Mouse (Mus musculus) lung, postnatal 0 days (tissue): ENCODE results near the gene Cplx3. TPM values are rescaled to one million over a fixed set of nuclear protein-coding genes. Genes with fewer than 3 reads are reported as not detected.

Experiments
- ATAC-seq: fragments of 200-750 bp; cut with Nextera tagmentation; 2 replicates; pipeline ENCODE4 v1.8.0; 2017; ENCODE audit warnings: moderate library complexity
- DNase-seq: peaks from one replicate; pipeline ENCODE4 v3.0.0-alpha.2; 2016; ENCODE audit warnings: low spot score
- H3K27ac ChIP-seq: fragments of 300-500 bp; sonication (generic); 2 replicates; pipeline ENCODE4 v1.5.1; 2014; ENCODE audit warnings: antibody characterized with exemption, mild to moderate bottlenecking, low read length, mixed read lengths
- H3K27me3 ChIP-seq: fragments of 300-500 bp; sonication (generic); replicated peaks from 2 replicates; pipeline ENCODE4 v1.6.1; 2014; ENCODE audit warnings: low read length, mixed read lengths; ENCODE audit not compliant: insufficient read depth
- H3K36me3 ChIP-seq: fragments of 300-500 bp; sonication (generic); 2 replicates; pipeline ENCODE4 v1.6.1; 2014; ENCODE audit warnings: low read length, mixed read lengths; ENCODE audit not compliant: insufficient read depth
- H3K4me1 ChIP-seq: fragments of 300-500 bp; sonication (generic); 2 replicates; pipeline ENCODE4 v1.6.1; 2014; ENCODE audit warnings: antibody characterized with exemption, low read depth, low read length, mixed read lengths; ENCODE audit not compliant: insufficient read depth
- H3K4me2 ChIP-seq: fragments of 300-500 bp; sonication (generic); replicated peaks from 2 replicates; pipeline ENCODE4 v1.6.1; 2014; ENCODE audit warnings: low read depth, mild to moderate bottlenecking, low read length, moderate library complexity, mixed read lengths
- H3K4me3 ChIP-seq: fragments of 300-500 bp; sonication (generic); 2 replicates; pipeline ENCODE4 v1.5.1; 2014; ENCODE audit warnings: low read depth, low read length
- H3K9ac ChIP-seq: fragments of 300-500 bp; sonication (generic); replicated peaks from 2 replicates; pipeline ENCODE4 v1.6.1; 2014; ENCODE audit warnings: low read depth, mild to moderate bottlenecking
- H3K9me3 ChIP-seq: fragments of 300-500 bp; sonication (generic); 2 replicates; pipeline ENCODE4 v1.6.1; 2016; ENCODE audit warnings: low read length, mixed read lengths
- CTCF ChIP-seq: IDR thresholded peaks from 2 replicates; pipeline ENCODE4 v1.5.1; 2016; ENCODE audit warnings: antibody characterized with exemption, mild to moderate bottlenecking
- EP300 ChIP-seq: IDR thresholded peaks from 2 replicates; pipeline ENCODE4 v1.6.1; 2016; ENCODE audit warnings: antibody characterized with exemption, mild to moderate bottlenecking, control low read depth
- WGBS: fragments of 180-500 bp; shearing (Covaris S2); extraction: QIAGEN DNeasy Blood & Tissue Kit; methylation state at CpG from one replicate; pipeline ENCODE4 v1.1.7; 2014; 5-methylcytosine and 5-hydroxymethylcytosine counted together
- polyA plus RNA-seq: library from polyadenylated mRNA; unstranded; fragments of >200 nt; fragmentation: Nextera tagmentation; extraction: Ambion mirVana; gene quantifications from 2 replicates; pipeline ENCODE4 v1.2.1, GENCODE M21; 2015

The Cplx3 gene
- polyA plus RNA-seq, 1 experiment from 2014 or later = not detected

DNA sequence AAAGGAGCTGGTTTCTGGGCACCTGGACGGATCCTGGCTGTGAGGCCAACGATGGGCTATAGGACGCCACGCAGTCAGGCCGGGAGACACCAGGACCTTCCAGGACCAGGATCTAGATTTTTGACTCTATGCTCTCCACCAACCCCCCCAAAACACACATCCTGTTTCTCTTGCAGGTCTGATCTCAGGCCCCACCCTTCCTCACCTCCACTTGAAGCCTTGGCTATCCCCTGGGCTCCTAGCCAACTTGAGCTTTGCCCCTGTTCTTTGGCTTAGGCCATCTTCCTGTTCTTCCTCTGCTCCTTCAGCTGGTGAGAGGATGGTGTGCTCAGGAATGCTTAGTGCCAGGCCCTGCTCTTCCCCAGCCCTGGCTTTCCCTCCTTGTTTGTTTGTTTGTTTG, 14.6 kb upstream of the Cplx3 start, which contains the start of gene Lman1l:
Lman1l (minus strand) TSS at position 101 of the 400 bp plus-strand sequence.
- Histone ChIP-seq H3K4me1 (no peaks in the 10 kb centered on the region), H3K27me3 (no peaks in the 10 kb centered on the region), H3K4me2 (no peak within 1 kb of the TSS), H3K27ac (no peak within 1 kb of the TSS), H3K4me3 (no peak within 1 kb of the TSS), H3K36me3 (0 out of 2 replicates have a peak, but pooled peaks cover 4% of the 10 kb centered on the region), H3K9ac (no peak within 1 kb of the TSS), H3K9me3 (no peaks in the 10 kb centered on the region)
- 83% methylated on average over 5 of the region's 5 CpGs for WGBS
- DNase-seq (no peak), ATAC-seq (no peak)
- TF ChIP-seq CTCF (no peak), EP300 (no peak)

DNA sequence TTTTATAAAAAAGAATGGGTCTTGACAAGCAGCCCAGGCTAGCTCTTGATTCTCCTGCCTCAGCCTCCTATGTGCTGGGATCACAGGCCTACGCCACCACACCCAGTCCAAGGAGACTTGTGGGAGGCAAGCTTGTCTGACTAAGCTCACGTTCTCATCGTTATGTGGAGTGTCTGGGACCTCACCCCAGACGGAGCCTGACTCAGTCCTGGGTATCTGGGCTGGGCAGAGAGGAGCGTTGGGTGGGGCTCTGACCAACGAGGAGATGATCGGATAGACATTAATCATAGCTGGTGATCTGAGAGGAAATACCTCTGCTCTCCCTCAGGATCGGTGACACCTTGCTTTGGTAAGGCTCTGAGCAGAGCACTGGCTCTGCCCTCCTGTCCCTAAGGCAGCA, 12.8 kb upstream of the Cplx3 start:
- ATAC-seq (no peak), DNase-seq (no peak)
- H3K9ac ChIP-seq = no peak overlapping the region
- no peaks in the 10 kb centered on the region for H3K9me3 ChIP-seq
- H3K36me3 ChIP-seq = no peaks in the 10 kb centered on the region
- TF ChIP-seq EP300 (no peak), CTCF (no peak)
- no peak overlapping the region for H3K27ac ChIP-seq
- H3K4me1 ChIP-seq = no peaks in the 10 kb centered on the region
- WGBS = 63% methylated on average over 8 of the region's 8 CpGs
- no peak overlapping the region for H3K4me2 ChIP-seq
- no peaks in the 10 kb centered on the region for H3K27me3 ChIP-seq
- no peak overlapping the region for H3K4me3 ChIP-seq

DNA sequence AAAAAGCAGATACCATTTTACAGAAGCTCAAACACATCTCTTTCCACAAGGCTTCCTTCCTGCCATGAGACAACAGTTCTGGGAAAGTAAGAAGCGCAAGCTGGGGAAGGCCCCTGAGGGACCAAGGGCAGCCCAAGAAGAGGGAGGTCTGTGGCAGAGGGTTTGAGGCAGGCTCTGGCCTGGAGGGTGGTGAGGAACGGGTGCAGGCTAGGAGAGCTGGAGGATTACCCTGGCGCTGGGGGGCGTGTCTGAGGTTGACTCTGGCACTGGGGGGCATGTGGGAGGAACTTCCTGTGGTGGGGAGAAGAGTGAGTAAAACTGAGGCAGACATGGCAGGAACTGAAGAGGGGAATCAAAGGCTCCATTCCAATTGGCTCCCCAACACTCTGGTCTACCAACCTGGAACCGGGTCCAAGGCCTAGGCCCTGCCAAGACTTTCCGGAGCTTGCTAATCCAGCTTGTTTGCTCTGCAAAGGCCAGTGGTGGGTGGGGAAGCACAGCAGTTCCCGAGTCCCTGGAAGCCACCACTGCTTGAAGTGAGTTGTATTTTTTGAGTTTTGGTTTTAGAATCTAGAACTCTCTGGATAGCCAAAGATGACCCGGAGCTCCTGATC, 11.6 kb upstream of the Cplx3 start:
- 59% methylated on average over 8 of the region's 8 CpGs for WGBS
- TF ChIP-seq EP300 (no peak), CTCF (no peak)
- no peak for DNase-seq
- no peak overlapping the region for H3K9ac ChIP-seq
- ATAC-seq = no peak
- no peaks in the 10 kb centered on the region for H3K4me1 ChIP-seq
- no peak overlapping the region for H3K4me3 ChIP-seq
- H3K27ac ChIP-seq = no peak overlapping the region
- H3K9me3 ChIP-seq = no peaks in the 10 kb centered on the region
- H3K4me2 ChIP-seq = no peak overlapping the region
- no peaks in the 10 kb centered on the region for H3K27me3 ChIP-seq
- H3K36me3 ChIP-seq = no peaks in the 10 kb centered on the region

DNA sequence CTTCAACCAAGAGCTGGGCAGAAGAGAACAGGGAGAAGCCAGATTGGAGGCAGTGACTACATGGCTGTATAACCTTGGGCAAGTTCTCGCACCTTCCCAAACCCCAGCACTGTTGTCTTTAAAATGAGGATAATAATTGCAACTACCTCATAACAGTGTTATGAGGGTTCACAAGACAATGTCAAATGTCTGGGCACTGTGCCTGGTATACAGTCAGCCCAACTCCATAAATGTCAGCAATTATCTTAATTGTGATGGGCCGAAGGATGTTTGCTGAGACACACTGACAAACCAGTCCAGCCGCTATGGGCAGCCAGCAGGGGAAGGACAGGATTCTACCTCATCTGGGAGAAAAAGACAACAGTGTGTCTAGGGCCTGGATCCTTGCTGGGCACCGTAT, 8.7 kb upstream of the Cplx3 start:
- ATAC-seq (no peak), DNase-seq (no peak)
- Histone ChIP-seq H3K27ac (no peak overlapping the region), H3K9me3 (no peaks in the 10 kb centered on the region), H3K4me1 (no peaks in the 10 kb centered on the region), H3K36me3 (no peaks in the 10 kb centered on the region), H3K9ac (no peak overlapping the region), H3K27me3 (no peaks in the 10 kb centered on the region), H3K4me2 (no peak overlapping the region), H3K4me3 (no peak overlapping the region)
- WGBS = 73% methylated on average over 4 of the region's 4 CpGs
- TF ChIP-seq CTCF (no peak), EP300 (no peak)

DNA sequence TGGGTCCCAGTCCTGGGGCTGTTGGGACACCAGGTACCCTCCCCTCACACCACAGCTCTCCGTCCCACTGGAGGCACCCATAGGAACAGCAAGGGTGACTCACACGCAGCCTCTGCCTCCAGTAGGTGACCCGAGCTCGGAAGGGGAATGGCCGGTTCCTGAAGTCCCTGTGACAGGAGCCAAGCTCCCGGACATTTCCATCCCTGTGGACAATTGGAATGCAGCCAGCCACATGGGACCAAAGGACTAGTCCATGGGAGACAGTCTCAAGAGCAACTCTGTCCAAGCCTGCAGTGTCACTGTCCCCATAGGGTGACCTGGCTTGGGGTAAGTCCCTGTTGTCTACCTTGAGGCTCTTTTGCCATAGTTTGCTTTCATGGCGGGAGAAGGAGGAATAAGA, 7.9 kb upstream of the Cplx3 start:
- H3K4me1 ChIP-seq = no peaks in the 10 kb centered on the region
- ATAC-seq (no peak), DNase-seq (no peak)
- H3K9ac ChIP-seq = no peak overlapping the region
- no peaks in the 10 kb centered on the region for H3K27me3 ChIP-seq
- no peak overlapping the region for H3K4me2 ChIP-seq
- H3K9me3 ChIP-seq = no peaks in the 10 kb centered on the region
- 76% methylated on average over 7 of the region's 7 CpGs for WGBS
- no peak overlapping the region for H3K27ac ChIP-seq
- no peaks in the 10 kb centered on the region for H3K36me3 ChIP-seq
- TF ChIP-seq CTCF = no peak
- no peak for TF ChIP-seq EP300
- H3K4me3 ChIP-seq = no peak overlapping the region

DNA sequence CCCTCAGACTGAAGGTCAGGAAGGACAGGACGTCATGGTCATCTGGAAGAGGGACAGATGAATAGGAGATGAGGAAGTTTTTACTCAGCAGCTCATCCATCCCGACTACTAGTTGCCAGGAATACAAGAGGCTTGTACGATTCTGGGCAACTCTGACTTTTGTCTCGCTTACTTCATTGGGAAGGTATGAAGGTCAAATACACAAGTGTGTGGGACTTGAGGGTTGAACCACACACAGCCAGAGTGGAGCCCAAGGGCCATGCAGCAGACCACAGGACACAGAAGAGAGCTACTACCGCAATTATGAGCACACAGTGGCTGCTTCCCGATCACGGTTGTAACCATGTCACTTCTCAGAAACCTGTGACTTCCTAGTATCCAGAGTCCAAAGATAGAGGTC, 6.5 kb upstream of the Cplx3 start:
- H3K4me3 ChIP-seq = no peak overlapping the region
- no peak for DNase-seq
- H3K4me1 ChIP-seq = no peaks in the 10 kb centered on the region
- TF ChIP-seq CTCF = no peak
- no peak for TF ChIP-seq EP300
- no peak for ATAC-seq
- 66% methylated on average over 7 of the region's 7 CpGs for WGBS
- no peak overlapping the region for H3K9ac ChIP-seq
- no peaks in the 10 kb centered on the region for H3K27me3 ChIP-seq
- no peaks in the 10 kb centered on the region for H3K9me3 ChIP-seq
- no peak overlapping the region for H3K27ac ChIP-seq
- H3K4me2 ChIP-seq = no peak overlapping the region
- H3K36me3 ChIP-seq = no peaks in the 10 kb centered on the region

DNA sequence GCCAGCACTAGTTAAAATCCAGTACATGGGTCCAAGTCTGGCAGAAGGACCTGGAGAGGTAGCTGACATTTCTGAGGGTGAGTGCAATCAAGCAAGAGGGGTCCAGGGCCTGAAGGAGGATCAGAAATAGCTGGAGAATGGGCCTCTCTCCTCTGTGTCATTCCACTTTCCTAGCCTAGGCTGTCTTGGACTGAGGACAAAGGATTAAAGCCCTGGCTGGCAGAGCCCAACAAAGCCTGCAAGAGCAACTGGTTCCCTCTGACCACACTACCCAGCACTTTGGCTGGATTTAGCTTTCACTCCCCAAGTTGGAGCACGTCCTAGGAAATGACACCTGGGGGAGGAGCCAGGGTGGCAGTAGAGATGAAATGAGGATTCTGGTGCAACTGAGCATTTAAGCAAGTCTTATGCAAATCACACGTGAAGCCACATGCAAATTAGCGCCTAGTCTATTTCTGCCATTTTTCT, 4.3 kb upstream of the Cplx3 start:
- Histone ChIP-seq H3K9ac (no peak overlapping the region), H3K4me3 (no peak overlapping the region), H3K36me3 (no peaks in the 10 kb centered on the region), H3K4me2 (no peak overlapping the region), H3K27me3 (0 out of 2 replicates have a peak, but pooled peaks cover 4% of the 10 kb centered on the region), H3K9me3 (no peaks in the 10 kb centered on the region), H3K27ac (no peak overlapping the region), H3K4me1 (no peaks in the 10 kb centered on the region)
- ATAC-seq (no peak), DNase-seq (no peak)
- 45% methylated on average over 3 of the region's 3 CpGs for WGBS
- no peak for TF ChIP-seq EP300
- TF ChIP-seq CTCF = no peak
